Mouse (Mus musculus): Measurements from ENCODE around the gene Trim29. TPM values are rescaled to one million over a fixed set of nuclear protein-coding genes. Genes with fewer than 3 reads are reported as not detected.

Trim29 gene
- polyA plus RNA-seq, 1 experiment = 0.18 TPM

DNA sequence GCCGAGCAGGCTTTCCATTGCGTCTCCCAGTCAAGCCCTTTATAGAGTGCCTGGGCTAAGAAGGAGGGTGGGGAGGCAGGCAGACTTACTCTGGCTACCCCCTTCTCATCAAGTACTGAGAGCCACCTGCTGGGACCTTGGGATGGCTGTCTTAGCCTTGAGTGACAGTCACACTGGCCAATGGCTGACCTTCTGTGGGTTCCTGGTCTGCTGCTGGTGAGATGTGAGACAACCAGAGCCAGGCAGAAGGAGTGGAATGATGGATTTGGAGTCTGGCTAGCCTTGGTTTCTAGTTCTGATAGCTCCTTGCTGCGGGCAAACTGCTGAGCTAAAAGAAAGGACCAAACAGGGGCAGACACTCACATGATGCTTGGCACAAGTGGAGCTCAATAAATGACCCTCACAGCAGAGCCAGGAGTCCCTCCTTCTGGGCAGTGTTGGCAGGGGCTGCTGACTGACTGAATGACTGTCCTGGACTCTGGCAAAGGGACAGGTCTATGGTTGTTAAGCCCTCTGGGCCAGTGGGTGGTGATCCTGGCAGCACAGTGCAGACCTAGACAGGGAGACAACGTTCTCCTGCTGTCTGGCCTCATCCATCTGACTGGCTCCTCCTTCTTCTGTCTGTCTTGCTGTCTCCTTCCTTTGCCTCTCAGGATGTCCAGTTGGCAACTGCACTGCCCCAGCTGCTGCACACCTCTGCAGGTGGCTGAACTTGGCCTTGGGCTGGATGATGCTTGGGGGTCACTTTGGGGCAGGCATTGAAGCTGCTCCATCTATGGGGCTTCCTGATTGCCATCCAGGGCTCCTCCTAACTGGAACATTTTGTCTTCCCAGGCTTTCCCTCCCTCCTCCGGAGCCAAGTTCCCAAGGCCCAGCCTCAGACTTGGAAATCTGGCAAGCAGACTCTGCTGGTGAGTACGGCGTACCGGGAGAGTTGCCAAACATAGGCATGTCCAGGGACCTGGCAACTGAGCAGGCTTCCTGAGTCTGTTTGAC, 21.1 kb downstream of the Trim29 start:
- WGBS = 26% methylated on average over 8 of the region's 8 CpGs
- H3K27ac ChIP-seq (ENCODE audit: insufficient read depth, low read length) = no peak overlapping the region
- H3K4me3 ChIP-seq (replicated peaks; ENCODE audit: insufficient read depth, low read depth, low read length) = no peak overlapping the region
- peaks cover 27% of the 10 kb centered on the region for H3K4me1 ChIP-seq (ENCODE audit: control insufficient read depth, insufficient read depth, low read length)
- H3K27me3 ChIP-seq (ENCODE audit: control insufficient read depth, insufficient read depth, low read length) = no peaks in the 10 kb centered on the region
- TF ChIP-seq CTCF (IDR thresholded peaks at IDR 0.05; ENCODE audit: borderline replicate concordance, insufficient read depth, low read depth, low read length) = no peak
- no peak for TF ChIP-seq POLR2A (IDR thresholded peaks at IDR 0.05; ENCODE audit: borderline replicate concordance, insufficient read depth, low read length)
- DNase-seq = peak; percentile 82 to 90

DNA sequence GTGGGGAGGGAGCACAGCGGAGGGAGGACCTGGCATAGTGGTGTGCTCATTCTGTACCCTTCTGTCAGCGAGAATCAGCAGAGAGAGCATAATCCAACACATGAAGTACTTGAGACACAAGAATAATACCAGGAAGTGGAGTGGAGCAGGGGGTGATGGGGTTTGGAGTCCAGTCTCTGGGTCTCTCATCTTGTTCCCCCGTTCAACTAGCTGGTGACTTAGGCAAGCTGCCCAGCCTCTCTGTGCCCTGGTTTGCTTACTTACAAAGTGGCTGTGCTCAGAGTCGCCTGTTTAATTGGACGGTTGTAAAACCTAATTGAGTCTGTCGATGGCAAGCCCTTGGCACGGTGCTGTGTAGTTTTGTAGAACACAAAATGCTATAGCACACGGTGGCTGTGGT, 23.8 kb downstream of the Trim29 start:
- WGBS = 50% methylated on average over 8 of the region's 8 CpGs
- TF ChIP-seq POLR2A (IDR thresholded peaks at IDR 0.05; ENCODE audit: borderline replicate concordance, insufficient read depth, low read length) (no peak), CTCF (IDR thresholded peaks at IDR 0.05; ENCODE audit: borderline replicate concordance, insufficient read depth, low read depth, low read length) (no peak)
- Histone ChIP-seq H3K27me3 (ENCODE audit: control insufficient read depth, insufficient read depth, low read length) (no peaks in the 10 kb centered on the region), H3K4me3 (replicated peaks; ENCODE audit: insufficient read depth, low read depth, low read length) (no peak overlapping the region), H3K27ac (ENCODE audit: insufficient read depth, low read length) (no peak overlapping the region), H3K4me1 (ENCODE audit: control insufficient read depth, insufficient read depth, low read length) (peaks cover 27% of the 10 kb centered on the region)
- DNase-seq = no peak

DNA sequence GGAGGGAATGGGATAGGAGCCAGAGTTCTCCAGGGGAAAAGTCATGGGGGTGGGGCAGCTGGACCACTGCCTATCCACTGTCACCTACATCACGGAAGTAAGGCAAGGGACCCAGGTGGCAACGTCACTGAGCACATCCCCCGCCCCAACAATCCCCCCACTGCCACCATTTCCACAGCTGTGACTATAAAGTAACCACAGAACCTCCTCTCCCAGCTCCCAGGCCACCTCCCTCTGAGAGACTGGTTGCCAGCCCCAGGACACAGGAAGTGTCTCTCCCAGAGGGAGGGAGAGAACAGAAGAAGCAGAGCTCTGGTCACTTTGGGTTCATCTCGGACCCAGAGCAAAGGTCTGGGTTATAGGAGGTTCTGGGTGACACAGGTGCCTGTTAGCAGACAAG, 27.0 kb downstream of the Trim29 start:
- Histone ChIP-seq H3K27ac (ENCODE audit: insufficient read depth, low read length) (no peak overlapping the region), H3K27me3 (ENCODE audit: control insufficient read depth, insufficient read depth, low read length) (no peaks in the 10 kb centered on the region), H3K4me1 (ENCODE audit: control insufficient read depth, insufficient read depth, low read length) (no peaks in the 10 kb centered on the region; the same call in 1 of the 2 replicates), H3K4me3 (replicated peaks; ENCODE audit: insufficient read depth, low read depth, low read length) (no peak overlapping the region)
- DNase-seq = no peak
- TF ChIP-seq CTCF (IDR thresholded peaks at IDR 0.05; ENCODE audit: borderline replicate concordance, insufficient read depth, low read depth, low read length) = no peak
- TF ChIP-seq POLR2A (IDR thresholded peaks at IDR 0.05; ENCODE audit: borderline replicate concordance, insufficient read depth, low read length) = no peak
- 77% methylated on average over 4 of the region's 4 CpGs for WGBS

DNA sequence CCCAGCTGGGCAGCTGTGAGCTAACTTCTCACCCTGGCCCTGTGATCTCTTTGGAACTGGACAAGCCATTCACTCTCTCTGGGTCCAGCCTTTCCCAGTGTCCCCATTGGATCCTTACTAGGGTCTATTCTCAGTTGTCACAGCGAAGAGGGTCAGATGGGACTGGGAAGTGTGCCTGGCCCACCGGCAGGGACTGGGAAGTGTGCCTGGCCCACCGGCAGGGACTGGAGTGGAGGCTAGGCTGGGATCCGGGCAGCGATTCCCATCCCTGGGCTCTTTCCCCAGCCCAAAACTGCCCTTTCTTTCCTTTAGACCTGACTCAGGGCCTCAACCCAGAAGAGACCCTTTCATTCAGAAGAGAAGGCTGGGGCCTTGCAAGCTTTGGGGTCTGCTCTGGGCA, 27.4 kb downstream of the Trim29 start:
- 18% methylated on average over 5 of the region's 5 CpGs for WGBS
- no peak for DNase-seq
- Histone ChIP-seq H3K27ac (ENCODE audit: insufficient read depth, low read length) (no peak overlapping the region), H3K4me3 (replicated peaks; ENCODE audit: insufficient read depth, low read depth, low read length) (no peak overlapping the region), H3K4me1 (ENCODE audit: control insufficient read depth, insufficient read depth, low read length) (no peaks in the 10 kb centered on the region), H3K27me3 (ENCODE audit: control insufficient read depth, insufficient read depth, low read length) (no peaks in the 10 kb centered on the region)
- TF ChIP-seq POLR2A (IDR thresholded peaks at IDR 0.05; ENCODE audit: borderline replicate concordance, insufficient read depth, low read length) (no peak), CTCF (IDR thresholded peaks at IDR 0.05; ENCODE audit: borderline replicate concordance, insufficient read depth, low read depth, low read length) (no peak)

DNA sequence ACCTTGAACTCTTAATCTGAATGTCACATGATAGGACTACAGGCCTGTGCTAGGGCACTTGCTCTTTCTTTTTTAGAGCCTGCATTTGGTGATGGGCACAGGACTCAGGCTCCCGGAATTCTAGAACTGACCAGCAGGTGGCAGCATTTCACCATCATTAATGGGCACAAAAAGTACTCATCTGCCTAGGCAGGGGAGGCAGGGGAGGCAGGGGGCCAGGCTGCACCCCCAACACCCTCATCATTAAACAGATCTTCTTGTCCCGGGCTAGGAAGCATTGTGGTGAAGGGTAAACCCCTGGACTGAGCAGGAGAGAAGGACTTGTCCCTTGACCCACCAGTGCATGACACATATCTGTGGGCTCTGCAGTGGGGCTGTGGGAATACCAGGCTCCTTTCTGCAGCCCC, 29.0 kb downstream of the Trim29 start:
- DNase-seq = peak; percentile 57 to 80
- WGBS = 2% methylated on average over 2 of the region's 2 CpGs
- TF ChIP-seq CTCF (IDR thresholded peaks at IDR 0.05; ENCODE audit: borderline replicate concordance, insufficient read depth, low read depth, low read length) (peak; percentile 84), POLR2A (IDR thresholded peaks at IDR 0.05; ENCODE audit: borderline replicate concordance, insufficient read depth, low read length) (no peak)
- Histone ChIP-seq H3K27me3 (ENCODE audit: control insufficient read depth, insufficient read depth, low read length) (no peaks in the 10 kb centered on the region), H3K4me3 (replicated peaks; ENCODE audit: insufficient read depth, low read depth, low read length) (no peak overlapping the region), H3K4me1 (ENCODE audit: control insufficient read depth, insufficient read depth, low read length) (no peaks in the 10 kb centered on the region), H3K27ac (ENCODE audit: insufficient read depth, low read length) (no peak overlapping the region)

DNA sequence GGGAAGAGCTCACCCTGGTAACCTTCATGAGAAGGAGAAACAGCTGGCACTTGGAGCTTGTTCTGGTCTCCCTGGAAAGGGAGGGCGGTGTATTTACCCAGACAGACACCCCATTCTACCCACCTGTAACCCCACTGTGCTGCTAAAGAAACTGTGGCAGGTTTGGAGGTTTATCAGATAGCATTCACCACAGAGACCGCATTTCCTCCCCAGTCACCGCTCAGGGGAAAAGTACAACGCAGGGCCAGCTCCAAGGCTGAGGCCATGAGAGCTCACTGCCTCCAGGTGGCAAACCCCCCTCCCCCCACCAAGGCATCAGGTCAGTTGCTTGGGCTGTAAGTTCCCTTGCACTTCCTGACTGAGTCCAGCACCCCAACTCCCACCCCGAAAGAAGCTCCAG, 39.4 kb downstream of the Trim29 start:
- TF ChIP-seq CTCF (IDR thresholded peaks at IDR 0.05; ENCODE audit: borderline replicate concordance, insufficient read depth, low read depth, low read length) (no peak), POLR2A (IDR thresholded peaks at IDR 0.05; ENCODE audit: borderline replicate concordance, insufficient read depth, low read length) (no peak)
- no peak overlapping the region for H3K4me3 ChIP-seq (replicated peaks; ENCODE audit: insufficient read depth, low read depth, low read length)
- H3K4me1 ChIP-seq (ENCODE audit: control insufficient read depth, insufficient read depth, low read length) = no peaks in the 10 kb centered on the region
- DNase-seq = no peak
- no peaks in the 10 kb centered on the region for H3K27me3 ChIP-seq (ENCODE audit: control insufficient read depth, insufficient read depth, low read length)
- 65% methylated on average over 5 of the region's 5 CpGs for WGBS
- H3K27ac ChIP-seq (ENCODE audit: insufficient read depth, low read length) = no peak overlapping the region

DNA sequence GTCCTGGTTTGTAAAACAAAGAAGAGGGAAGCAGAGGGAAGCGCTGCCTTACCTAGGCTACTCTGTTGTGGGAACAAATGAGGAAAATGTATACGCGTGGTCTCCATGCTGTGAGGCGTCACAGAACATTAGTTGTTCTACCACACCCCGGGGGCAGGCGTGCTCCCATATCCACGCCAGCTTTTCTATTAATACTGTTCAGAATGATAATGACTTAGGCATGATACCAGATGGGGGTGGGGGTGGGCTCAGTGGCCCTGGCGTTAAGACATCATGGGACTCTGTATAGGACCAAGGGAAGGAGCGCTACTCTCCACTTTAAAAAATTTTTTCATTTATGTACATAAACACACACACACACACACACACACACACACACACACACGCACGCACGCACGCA, 40.4 kb downstream of the Trim29 start:
- Histone ChIP-seq H3K4me1 (ENCODE audit: control insufficient read depth, insufficient read depth, low read length) (no peaks in the 10 kb centered on the region), H3K27ac (ENCODE audit: insufficient read depth, low read length) (no peak overlapping the region), H3K4me3 (replicated peaks; ENCODE audit: insufficient read depth, low read depth, low read length) (no peak overlapping the region), H3K27me3 (ENCODE audit: control insufficient read depth, insufficient read depth, low read length) (no peaks in the 10 kb centered on the region)
- TF ChIP-seq POLR2A (IDR thresholded peaks at IDR 0.05; ENCODE audit: borderline replicate concordance, insufficient read depth, low read length) (no peak), CTCF (IDR thresholded peaks at IDR 0.05; ENCODE audit: borderline replicate concordance, insufficient read depth, low read depth, low read length) (no peak)
- WGBS = 52% methylated on average over 13 of the region's 13 CpGs
- no peak for DNase-seq

DNA sequence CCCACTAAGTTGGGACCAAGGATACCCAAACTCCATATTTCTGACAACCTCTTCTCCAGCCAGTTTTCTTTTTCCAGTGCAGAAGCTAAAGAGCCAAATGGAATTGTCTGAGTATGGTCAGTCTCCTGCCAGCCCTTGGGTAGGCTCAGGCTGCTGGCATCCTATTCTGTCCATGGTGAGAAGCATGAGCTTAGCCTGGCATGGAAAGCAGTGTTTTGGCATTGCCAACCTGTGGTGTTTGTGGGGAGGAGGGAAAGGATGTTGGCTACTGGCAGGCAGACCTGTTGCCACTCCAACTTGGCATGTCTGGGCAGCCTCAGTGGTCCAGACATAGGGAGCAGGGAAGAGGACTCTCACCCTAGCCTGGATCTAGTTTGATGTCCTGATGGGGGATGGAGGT, 46.4 kb downstream of the Trim29 start:
- Histone ChIP-seq H3K27ac (ENCODE audit: insufficient read depth, low read length) (no peak overlapping the region), H3K27me3 (ENCODE audit: control insufficient read depth, insufficient read depth, low read length) (no peaks in the 10 kb centered on the region), H3K4me1 (ENCODE audit: control insufficient read depth, insufficient read depth, low read length) (no peaks in the 10 kb centered on the region), H3K4me3 (replicated peaks; ENCODE audit: insufficient read depth, low read depth, low read length) (no peak overlapping the region)
- no peak for DNase-seq
- TF ChIP-seq POLR2A (IDR thresholded peaks at IDR 0.05; ENCODE audit: borderline replicate concordance, insufficient read depth, low read length) = no peak
- TF ChIP-seq CTCF (IDR thresholded peaks at IDR 0.05; ENCODE audit: borderline replicate concordance, insufficient read depth, low read depth, low read length) = no peak
